Mouse (Mus musculus) midbrain, embryonic 14.5 days (tissue): ENCODE results near the gene Klre1. TPM values are rescaled to one million over a fixed set of nuclear protein-coding genes. Genes with fewer than 3 reads are reported as not detected.

Experiments
- ATAC-seq: fragments of 200-750 bp; cut with Nextera tagmentation; 2 replicates; pipeline ENCODE4 v1.8.0; 2017; ENCODE audit warnings: moderate number of reproducible peaks, moderate library complexity; ENCODE audit not compliant: low FRiP score, low TSS enrichment
- DNase-seq: peaks from one replicate; pipeline ENCODE4 v3.0.0-alpha.2; 2015
- H3K27ac ChIP-seq: fragments of 300-500 bp; sonication (generic); replicated peaks from 2 replicates; pipeline ENCODE4 v1.5.1; 2014; ENCODE audit warnings: mild to moderate bottlenecking, low read depth, low read length, moderate library complexity
- H3K27me3 ChIP-seq: fragments of 300-500 bp; sonication (generic); 2 replicates; pipeline ENCODE4 v1.6.1; 2014; ENCODE audit warnings: low read length, control low read depth, mixed read lengths; ENCODE audit not compliant: control insufficient read depth, insufficient read depth
- H3K36me3 ChIP-seq: fragments of 300-500 bp; sonication (generic); 2 replicates; pipeline ENCODE4 v1.6.1; 2014; ENCODE audit warnings: low read length, control low read depth; ENCODE audit not compliant: control insufficient read depth, insufficient read depth
- H3K4me1 ChIP-seq: fragments of 300-500 bp; sonication (generic); 2 replicates; pipeline ENCODE4 v1.6.1; 2014; ENCODE audit warnings: mild to moderate bottlenecking, antibody characterized with exemption, low read length, control low read depth; ENCODE audit not compliant: control insufficient read depth, insufficient read depth
- H3K4me2 ChIP-seq: fragments of 300-500 bp; sonication (generic); 2 replicates; pipeline ENCODE4 v1.6.1; 2014; ENCODE audit warnings: mild to moderate bottlenecking, low read length, moderate library complexity
- H3K4me3 ChIP-seq: fragments of 300-500 bp; sonication (generic); replicated peaks from 2 replicates; pipeline ENCODE4 v1.5.1; 2014; ENCODE audit warnings: low read depth, low read length
- H3K9ac ChIP-seq: fragments of 300-500 bp; sonication (generic); replicated peaks from 2 replicates; pipeline ENCODE4 v1.6.1; 2014; ENCODE audit warnings: mild to moderate bottlenecking, low read length, moderate library complexity
- H3K9me3 ChIP-seq: fragments of 300-500 bp; sonication (generic); 2 replicates; pipeline ENCODE4 v1.6.1; 2016; ENCODE audit warnings: low read length, control low read depth, mixed read lengths; ENCODE audit not compliant: control insufficient read depth
- WGBS: fragments of 180-500 bp; shearing (Covaris S2); extraction: QIAGEN DNeasy Blood & Tissue Kit; methylation state at CpG from one replicate; pipeline ENCODE4 v1.1.7; 2014; 5-methylcytosine and 5-hydroxymethylcytosine counted together
- polyA plus RNA-seq: library from polyadenylated mRNA; unstranded; fragments of >200 nt; fragmentation: Nextera tagmentation; extraction: Ambion mirVana; gene quantifications from 2 replicates; pipeline ENCODE4 v1.2.1, GENCODE M21; 2014

The Klre1 gene
- polyA plus RNA-seq, 1 experiment from 2014 or later: 0.12 TPM

GRCm38 (mm10) chr6:129538555-129538954, 39.1 kb upstream of the Klre1 start:
- Histone ChIP-seq H3K36me3 (peaks cover 59% of the 10 kb centered on the region), H3K4me3 (no peak overlapping the region), H3K4me1 (peaks cover 21% of the 10 kb centered on the region), H3K27ac (no peak overlapping the region), H3K4me2 (no peak overlapping the region), H3K9me3 (no peaks in the 10 kb centered on the region), H3K9ac (no peak overlapping the region), H3K27me3 (no peaks in the 10 kb centered on the region)
- ATAC-seq: no peak
- WGBS: 90% methylated on average over 6 of the region's 6 CpGs
- DNase-seq: no peak

DNA sequence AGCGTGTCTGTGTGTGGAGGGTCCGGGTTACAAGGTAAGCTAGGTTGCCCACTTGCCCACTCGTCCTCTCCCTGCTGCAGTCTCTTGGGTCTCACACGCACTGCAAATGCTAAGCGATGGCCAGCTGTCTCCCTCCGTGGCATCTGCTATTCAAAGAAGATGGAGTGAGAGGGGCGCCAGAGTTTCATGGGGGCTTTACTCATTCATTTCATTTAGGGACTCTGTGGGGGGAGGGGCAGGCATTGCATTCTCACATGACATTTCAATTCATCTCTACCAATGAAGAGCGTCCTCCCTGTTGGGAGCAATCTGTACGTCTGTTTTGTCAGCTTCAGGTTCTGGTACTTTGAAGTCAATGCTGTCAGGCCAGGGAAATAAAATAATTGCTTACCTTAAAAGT, 35.8 kb upstream of the Klre1 start:
- H3K27ac ChIP-seq: no peak overlapping the region
- no peaks in the 10 kb centered on the region for H3K9me3 ChIP-seq
- H3K4me1 ChIP-seq: no peaks in the 10 kb centered on the region
- WGBS: 34% methylated on average over 9 of the region's 9 CpGs
- no peak overlapping the region for H3K4me3 ChIP-seq
- H3K27me3 ChIP-seq: no peaks in the 10 kb centered on the region
- H3K9ac ChIP-seq: no peak overlapping the region
- no peak overlapping the region for H3K4me2 ChIP-seq
- H3K36me3 ChIP-seq: peaks cover 59% of the 10 kb centered on the region
- ATAC-seq: no peak
- DNase-seq: no peak

DNA sequence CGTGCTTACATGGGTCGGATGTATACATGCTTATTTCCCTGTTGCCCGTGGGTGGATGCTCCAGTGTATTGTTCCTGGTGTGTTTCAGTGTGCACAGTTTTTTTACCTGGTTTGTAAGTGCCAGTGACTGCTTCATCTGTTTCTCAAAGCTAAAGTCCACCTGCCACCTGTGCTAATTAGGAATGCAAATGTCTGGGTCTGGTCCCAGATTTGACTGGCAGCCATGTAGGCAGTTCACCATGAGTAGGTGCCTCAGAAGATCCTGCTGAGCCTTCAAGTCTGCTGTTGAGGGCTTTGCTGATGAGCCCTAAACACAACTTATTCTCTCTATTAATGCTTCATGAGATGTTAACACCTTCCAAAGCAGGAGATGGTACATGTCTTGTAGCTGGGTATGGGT, 35.2 kb upstream of the Klre1 start:
- H3K9me3 ChIP-seq: no peaks in the 10 kb centered on the region
- H3K4me3 ChIP-seq: no peak overlapping the region
- no peak overlapping the region for H3K9ac ChIP-seq
- DNase-seq: no peak
- H3K4me1 ChIP-seq: no peaks in the 10 kb centered on the region
- no peaks in the 10 kb centered on the region for H3K27me3 ChIP-seq
- no peak overlapping the region for H3K27ac ChIP-seq
- ATAC-seq: no peak
- no peak overlapping the region for H3K4me2 ChIP-seq
- peaks cover 55% of the 10 kb centered on the region for H3K36me3 ChIP-seq
- 93% methylated on average over 3 of the region's 3 CpGs for WGBS

- ATAC-seq: peak; percentile 80
- Histone ChIP-seq H3K27me3 (no peaks in the 10 kb centered on the region), H3K4me2 (no peak overlapping the region), H3K9ac (no peak overlapping the region), H3K27ac (no peak overlapping the region), H3K36me3 (peaks cover 41% of the 10 kb centered on the region), H3K9me3 (no peaks in the 10 kb centered on the region), H3K4me3 (no peak overlapping the region), H3K4me1 (no peaks in the 10 kb centered on the region)
- WGBS: 58% methylated on average over 6 of the region's 6 CpGs
- peak; percentile 86 for DNase-seq
Observed at GRCm38 (mm10) chr6:129543709-129544606, 33.7 kb upstream of the Klre1 start.

DNA sequence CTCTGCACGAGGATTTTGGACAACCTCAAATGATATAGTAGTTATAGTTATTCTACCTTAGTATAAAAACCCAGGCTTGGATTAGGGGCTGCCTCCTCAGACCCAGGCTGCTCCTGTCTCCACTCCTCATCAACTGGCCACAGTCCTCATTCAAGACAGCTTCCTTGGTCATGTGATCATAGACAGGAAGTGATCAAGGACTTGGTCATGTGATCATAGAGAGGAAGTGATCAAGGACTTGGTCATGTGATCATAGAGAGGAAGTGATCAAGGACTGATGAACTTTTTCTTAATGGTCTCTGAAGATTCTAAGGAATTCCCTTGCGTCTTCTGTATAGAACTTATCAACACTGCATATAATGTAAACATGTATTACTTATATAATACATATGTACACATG, 30.4 kb upstream of the Klre1 start:
- no peaks in the 10 kb centered on the region for H3K27me3 ChIP-seq
- 88% methylated on average over 2 of the region's 2 CpGs for WGBS
- DNase-seq (no peak), ATAC-seq (no peak)
- H3K4me2 ChIP-seq: no peak overlapping the region
- no peaks in the 10 kb centered on the region for H3K4me1 ChIP-seq
- no peaks in the 10 kb centered on the region for H3K9me3 ChIP-seq
- H3K9ac ChIP-seq: no peak overlapping the region
- H3K36me3 ChIP-seq: peaks cover 9% of the 10 kb centered on the region; the same call in 1 of the 2 replicates
- H3K27ac ChIP-seq: no peak overlapping the region
- no peak overlapping the region for H3K4me3 ChIP-seq

- 77% methylated on average over 3 of the region's 3 CpGs for WGBS
- Histone ChIP-seq H3K36me3 (peaks cover 3% of the 10 kb centered on the region; the same call in 1 of the 2 replicates), H3K4me1 (no peaks in the 10 kb centered on the region), H3K9ac (no peak overlapping the region), H3K9me3 (no peaks in the 10 kb centered on the region), H3K4me2 (no peak overlapping the region), H3K4me3 (no peak overlapping the region), H3K27ac (no peak overlapping the region), H3K27me3 (no peaks in the 10 kb centered on the region)
- ATAC-seq (no peak), DNase-seq (no peak)
Observed at GRCm38 (mm10) chr6:129548009-129548408, 29.7 kb upstream of the Klre1 start.

- H3K9me3 ChIP-seq: no peaks in the 10 kb centered on the region
- H3K4me2 ChIP-seq: no peak overlapping the region
- no peaks in the 10 kb centered on the region for H3K27me3 ChIP-seq
- peaks cover 5% of the 10 kb centered on the region; the same call in 1 of the 2 replicates for H3K4me1 ChIP-seq
- no peaks in the 10 kb centered on the region for H3K36me3 ChIP-seq
- no peak overlapping the region for H3K9ac ChIP-seq
- ATAC-seq (0 out of 2 replicates have a peak, but pooled peaks have one; percentile 35), DNase-seq (peak; percentile 61)
- H3K27ac ChIP-seq: no peak overlapping the region
- H3K4me3 ChIP-seq: no peak overlapping the region
Observed at GRCm38 (mm10) chr6:129557298-129558023, 20.2 kb upstream of the Klre1 start.

- Histone ChIP-seq H3K36me3 (no peaks in the 10 kb centered on the region), H3K4me2 (no peak overlapping the region), H3K4me1 (peaks cover 5% of the 10 kb centered on the region; the same call in 1 of the 2 replicates), H3K9me3 (no peaks in the 10 kb centered on the region), H3K4me3 (no peak overlapping the region), H3K27ac (no peak overlapping the region), H3K27me3 (no peaks in the 10 kb centered on the region), H3K9ac (no peak overlapping the region)
- WGBS: 17% methylated on average over 12 of the region's 12 CpGs
- DNase-seq: peak; percentile 92
- ATAC-seq: peak; percentile 87
Observed at GRCm38 (mm10) chr6:129558946-129559640, 18.6 kb upstream of the Klre1 start.
